Comparison of ENCODE assay signal across 14 mouse cellular contexts in the genomic region with DNA sequence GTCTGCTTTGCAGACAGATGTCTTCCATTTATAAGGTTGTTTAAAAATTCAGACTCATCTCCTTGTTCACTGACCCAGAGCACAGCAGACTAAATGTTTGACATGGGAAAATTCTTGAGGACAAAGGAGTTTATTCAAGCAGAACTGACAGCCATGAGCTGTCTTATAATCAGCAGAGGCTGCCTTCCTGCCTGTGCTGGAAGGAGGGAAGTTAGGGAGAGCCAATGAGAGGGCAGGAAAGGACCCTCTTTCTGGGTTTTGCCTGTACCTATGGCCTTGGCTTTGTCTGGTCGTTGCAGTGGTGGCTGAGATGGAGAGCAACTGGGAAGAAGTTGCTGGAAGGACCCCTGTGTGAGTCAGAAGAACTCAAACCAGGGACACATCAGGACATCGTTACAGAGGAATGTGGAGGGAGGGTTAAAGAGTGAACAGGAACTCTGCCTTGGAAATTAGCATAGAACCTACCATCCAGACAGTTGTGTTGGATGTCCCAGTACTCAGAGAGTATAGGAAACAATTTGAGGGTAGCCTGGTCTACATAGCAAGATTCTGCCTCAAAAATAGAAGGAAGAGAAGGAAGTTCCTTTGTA. TPM values are rescaled to one million over a fixed set of nuclear protein-coding genes. Genes with fewer than 3 reads are reported as not detected.
A peak's percentile ranks its signal among the peaks of the same experiment; 100 is the strongest.
DNase-seq lines count a peak whose midpoint lies in the region; ATAC-seq and TF ChIP-seq lines count a peak whose summit lies in the region.
"Had no signal": no experiment of that assay in that cellular context is flagged by ENCODE, and none has a peak within 500 bp of the region (broad histone marks: within the 10 kb centered on the region; RNA-seq: fewer than 3 reads in every experiment).

No protein-coding gene starts in this region.

- 0 out of 2 replicates have a peak, but pooled peaks have one; percentile 48 for ATAC-seq in forebrain, embryonic 14.5 days
- no peak; the same call in 1 of the 2 replicates for ATAC-seq in forebrain, embryonic 13.5 days
- ATAC-seq in Patski = peak; percentile 70
- ATAC-seq in hindbrain, embryonic 12.5 days (ENCODE audit: low FRiP score) = peak; percentile 95
- ATAC-seq in midbrain, embryonic 15.5 days (replicated peaks) = peak; percentile 81

- H3K4me1 ChIP-seq in forebrain, embryonic 14.5 days (ENCODE audit: control insufficient read depth, insufficient read depth, low read length) = no peaks in the 10 kb centered on the region
- H3K4me1 ChIP-seq in forebrain, embryonic 13.5 days = peaks cover 6% of the 10 kb centered on the region
- H3K4me1 ChIP-seq in hindbrain, embryonic 12.5 days = 0 out of 2 replicates have a peak, but pooled peaks cover 8% of the 10 kb centered on the region
- 0 out of 2 replicates have a peak, but pooled peaks cover 4% of the 10 kb centered on the region for H3K4me1 ChIP-seq in midbrain, embryonic 15.5 days

- no peaks in the 10 kb centered on the region for H3K36me3 ChIP-seq in forebrain, embryonic 14.5 days (ENCODE audit: control insufficient read depth, insufficient read depth, low read length)
- no peaks in the 10 kb centered on the region for H3K36me3 ChIP-seq in forebrain, embryonic 13.5 days (ENCODE audit: poor library complexity, severe bottlenecking)
- no peaks in the 10 kb centered on the region for H3K36me3 ChIP-seq in hindbrain, embryonic 12.5 days
- H3K36me3 ChIP-seq in midbrain, embryonic 15.5 days (replicated peaks) = no peaks in the 10 kb centered on the region

- TF ChIP-seq CTCF in Patski (IDR thresholded peaks at IDR 0.05) = no peak

- H3K9ac ChIP-seq in forebrain, embryonic 14.5 days (ENCODE audit: low read length) = no peak overlapping the region
- H3K9ac ChIP-seq in forebrain, embryonic 13.5 days = no peak overlapping the region
- H3K9ac ChIP-seq in hindbrain, embryonic 12.5 days = no peak overlapping the region
- no peak overlapping the region for H3K9ac ChIP-seq in midbrain, embryonic 15.5 days
- H3K9ac ChIP-seq: liver, embryonic 14.5 days had no signal

- in situ Hi-C loops in Patski (cut with MboI; ENCODE audit: low pct_unique_long_range_greater_than_20kb) = no loop called here

- POLR2A ChIA-PET in Patski (lab: Charles Lee) = no interaction called here

- no peaks in the 10 kb centered on the region for H3K27me3 ChIP-seq in forebrain, embryonic 14.5 days (replicated peaks; ENCODE audit: control insufficient read depth, insufficient read depth, low read length)
- H3K27me3 ChIP-seq in forebrain, embryonic 13.5 days = no peaks in the 10 kb centered on the region
- no peaks in the 10 kb centered on the region for H3K27me3 ChIP-seq in Patski
- H3K27me3 ChIP-seq in hindbrain, embryonic 12.5 days = no peaks in the 10 kb centered on the region
- H3K27me3 ChIP-seq in midbrain, embryonic 15.5 days (replicated peaks) = no peaks in the 10 kb centered on the region

- 8% methylated on average over 2 of the region's 2 CpGs for WGBS in forebrain, embryonic 14.5 days
- WGBS in forebrain, embryonic 13.5 days = 12% methylated on average over 2 of the region's 2 CpGs
- WGBS in hindbrain, embryonic 12.5 days = 4% methylated on average over 2 of the region's 2 CpGs
- WGBS in midbrain, embryonic 15.5 days = 13% methylated on average over 2 of the region's 2 CpGs

- CTCF ChIA-PET in Patski (lab: Charles Lee) = no interaction called here

- DNase-seq in forebrain, embryonic 14.5 days (ENCODE audit: low spot score) = peak; percentile 16
- no peak for DNase-seq in Patski (ENCODE audit: low read depth, low spot score)
- no peak for DNase-seq in right cerebral cortex, adult 2 months (ENCODE audit: low spot score in 2 of 2)
- DNase-seq in testis, postnatal 14 days (ENCODE audit: low spot score) = no peak
- DNase-seq in frontal cortex, postnatal 14 days (ENCODE audit: low spot score in 2 of 2) = no peak
- DNase-seq: adrenal gland, adult 2 months; kidney, postnatal 10 days; layer of hippocampus, postnatal 36 days; thymus, adult 18-20 months had no signal

- H3K4me2 ChIP-seq in forebrain, embryonic 14.5 days (ENCODE audit: low read length) = no peak overlapping the region
- H3K4me2 ChIP-seq in forebrain, embryonic 13.5 days = no peak overlapping the region
- H3K4me2 ChIP-seq in hindbrain, embryonic 12.5 days (replicated peaks) = no peak overlapping the region
- H3K4me2 ChIP-seq in midbrain, embryonic 15.5 days = no peak overlapping the region

- H3K4me3 ChIP-seq in forebrain, embryonic 14.5 days (ENCODE audit: low read depth, low read length) = no peak overlapping the region
- H3K4me3 ChIP-seq in forebrain, embryonic 13.5 days = no peak overlapping the region
- H3K4me3 ChIP-seq in hindbrain, embryonic 12.5 days = no peak overlapping the region
- H3K4me3 ChIP-seq in midbrain, embryonic 15.5 days = no peak overlapping the region

- no peak overlapping the region for H3K27ac ChIP-seq in forebrain, embryonic 14.5 days (ENCODE audit: low read depth, low read length)
- no peak overlapping the region for H3K27ac ChIP-seq in forebrain, embryonic 13.5 days
- H3K27ac ChIP-seq in hindbrain, embryonic 12.5 days = no peak overlapping the region
- no peak overlapping the region for H3K27ac ChIP-seq in midbrain, embryonic 15.5 days
- H3K27ac ChIP-seq: liver, embryonic 14.5 days; macrophage had no signal

- no peaks in the 10 kb centered on the region for H3K9me3 ChIP-seq in forebrain, embryonic 14.5 days (replicated peaks; ENCODE audit: control insufficient read depth, low read length)
- 0 out of 2 replicates have a peak, but pooled peaks cover 4% of the 10 kb centered on the region for H3K9me3 ChIP-seq in forebrain, embryonic 13.5 days (replicated peaks)
- no peaks in the 10 kb centered on the region for H3K9me3 ChIP-seq in hindbrain, embryonic 12.5 days (replicated peaks)
- H3K9me3 ChIP-seq in midbrain, embryonic 15.5 days = no peaks in the 10 kb centered on the region

RNA-seq across cellular contexts. Expression of a gene that starts 35.4 kb away (rescaled TPM):
- 0.33 and 0.48 TPM in 2 replicates for polyA plus RNA-seq in forebrain, embryonic 14.5 days (2014; fragmentation: Nextera tagmentation; extraction: Ambion mirVana)
- 0.52 and 0.62 TPM in 2 replicates for polyA plus RNA-seq in forebrain, embryonic 13.5 days (2015; fragmentation: Nextera tagmentation; extraction: Ambion mirVana)
- 0.36 TPM for polyA plus RNA-seq in Patski (2021)
- polyA plus RNA-seq in hindbrain, embryonic 12.5 days (2016; fragmentation: Nextera tagmentation; extraction: Ambion mirVana) = 1.2 and 1.5 TPM in 2 replicates
- 0.19 and 0.56 TPM in 2 replicates for polyA plus RNA-seq in midbrain, embryonic 15.5 days (2015; fragmentation: Nextera tagmentation; extraction: Ambion mirVana)

RNA-seq across cellular contexts. Expression of a gene that starts 50.2 kb away (rescaled TPM):
- polyA plus RNA-seq in forebrain, embryonic 14.5 days (2014; fragmentation: Nextera tagmentation; extraction: Ambion mirVana) = 62.9 and 74.3 TPM in 2 replicates
- 44.9 and 46.2 TPM in 2 replicates for polyA plus RNA-seq in forebrain, embryonic 13.5 days (2015; fragmentation: Nextera tagmentation; extraction: Ambion mirVana)
- 74.3 TPM for polyA plus RNA-seq in Patski (2021)
- 75.3 and 80.6 TPM in 2 replicates for polyA plus RNA-seq in hindbrain, embryonic 12.5 days (2016; fragmentation: Nextera tagmentation; extraction: Ambion mirVana)
- polyA plus RNA-seq in midbrain, embryonic 15.5 days (2015; fragmentation: Nextera tagmentation; extraction: Ambion mirVana) = 53.1 and 54.5 TPM in 2 replicates
